Mouse (Mus musculus) gastrocnemius, postnatal 14 days (tissue): ENCODE results near the gene Csnk1g2. TPM values are rescaled to one million over a fixed set of nuclear protein-coding genes. Genes with fewer than 3 reads are reported as not detected.
"Not testable (repeated sequence)": the region's sequence is repeated elsewhere in the genome, so short reads cannot be mapped to it uniquely, and the experiment has no call there.

Experiments
- DNase-seq: peaks from one replicate; pipeline ENCODE4 v3.0.0; 2021; ENCODE audit warnings: mixed read lengths
- intact Hi-C: fragments of 180-260 bp; cut with DNase I; formaldehyde crosslinking; loops from one replicate; pipeline ENCODE4 v1.15.1; 2025; ENCODE audit warnings: low total_unique reads
- total RNA-seq, 2 experiments: library from RNA; stranded (reverse); gene quantifications; 2 replicates each; pipeline ENCODE4 v1.2.3; 2021

The Csnk1g2 gene
- total RNA-seq, 2 experiments from 2014 or later = 94.3 to 105 TPM

DNA sequence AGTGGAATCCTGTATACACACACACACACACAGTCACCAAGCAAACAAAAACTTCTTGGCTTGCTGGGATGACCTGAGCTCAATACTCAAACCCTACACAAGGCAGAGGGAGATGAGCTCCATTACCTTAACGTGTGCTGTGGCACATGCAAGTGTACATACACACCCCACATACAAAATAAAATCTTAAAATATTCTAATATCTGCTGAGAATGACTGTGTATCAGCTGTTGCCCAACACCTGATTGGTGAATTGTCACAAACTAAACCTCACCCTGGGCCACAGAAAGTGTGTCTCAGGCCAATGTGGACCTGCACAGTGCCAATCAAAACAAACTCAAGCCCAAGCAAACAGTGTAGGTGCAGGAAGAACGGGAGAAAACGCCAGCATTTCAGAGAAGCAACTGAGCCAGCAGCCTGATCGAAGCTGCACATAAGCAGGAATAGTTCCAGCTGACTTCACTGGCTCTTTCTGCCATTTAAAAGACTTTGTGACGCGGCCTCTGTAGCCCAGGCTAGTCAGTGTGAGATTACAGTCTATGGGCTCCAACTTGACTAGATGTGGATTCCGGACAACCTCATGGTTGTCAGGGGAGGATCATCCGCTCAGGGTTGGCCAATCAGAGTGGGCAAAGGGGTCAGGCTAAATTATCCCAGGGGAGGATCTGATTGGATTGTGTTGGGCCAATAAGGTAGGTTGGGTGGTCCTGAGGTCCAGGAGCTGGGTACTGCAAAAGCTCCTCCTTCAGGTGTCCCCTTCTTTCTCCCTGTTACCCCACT lies 3.0 kb upstream of the Csnk1g2 start:
- intact Hi-C loops = no loop called here

DNA sequence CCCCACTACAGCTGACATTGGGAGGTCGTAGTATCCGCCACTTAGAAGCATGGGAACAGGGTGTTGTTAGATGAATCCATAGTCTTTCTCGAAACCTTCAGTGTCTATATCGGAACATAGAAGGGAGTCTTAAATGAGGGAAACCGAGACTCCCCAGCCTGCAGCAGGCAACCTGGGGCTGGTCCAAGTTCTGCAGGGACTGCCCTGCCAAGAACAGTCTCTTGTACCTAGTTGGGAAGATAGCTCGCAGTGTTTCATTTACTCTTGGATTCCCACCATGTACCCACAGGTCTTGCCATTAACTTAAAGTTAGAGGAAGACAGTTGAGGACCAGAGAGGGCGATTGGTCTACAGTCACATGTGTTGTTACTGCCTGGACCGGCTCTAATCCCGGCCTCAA lies 2.3 kb upstream of the Csnk1g2 start:
- intact Hi-C loops = no loop called here

More for the DNA sequence above, 3.0 kb upstream of the Csnk1g2 start:
- DNase-seq = no peak

DNA sequence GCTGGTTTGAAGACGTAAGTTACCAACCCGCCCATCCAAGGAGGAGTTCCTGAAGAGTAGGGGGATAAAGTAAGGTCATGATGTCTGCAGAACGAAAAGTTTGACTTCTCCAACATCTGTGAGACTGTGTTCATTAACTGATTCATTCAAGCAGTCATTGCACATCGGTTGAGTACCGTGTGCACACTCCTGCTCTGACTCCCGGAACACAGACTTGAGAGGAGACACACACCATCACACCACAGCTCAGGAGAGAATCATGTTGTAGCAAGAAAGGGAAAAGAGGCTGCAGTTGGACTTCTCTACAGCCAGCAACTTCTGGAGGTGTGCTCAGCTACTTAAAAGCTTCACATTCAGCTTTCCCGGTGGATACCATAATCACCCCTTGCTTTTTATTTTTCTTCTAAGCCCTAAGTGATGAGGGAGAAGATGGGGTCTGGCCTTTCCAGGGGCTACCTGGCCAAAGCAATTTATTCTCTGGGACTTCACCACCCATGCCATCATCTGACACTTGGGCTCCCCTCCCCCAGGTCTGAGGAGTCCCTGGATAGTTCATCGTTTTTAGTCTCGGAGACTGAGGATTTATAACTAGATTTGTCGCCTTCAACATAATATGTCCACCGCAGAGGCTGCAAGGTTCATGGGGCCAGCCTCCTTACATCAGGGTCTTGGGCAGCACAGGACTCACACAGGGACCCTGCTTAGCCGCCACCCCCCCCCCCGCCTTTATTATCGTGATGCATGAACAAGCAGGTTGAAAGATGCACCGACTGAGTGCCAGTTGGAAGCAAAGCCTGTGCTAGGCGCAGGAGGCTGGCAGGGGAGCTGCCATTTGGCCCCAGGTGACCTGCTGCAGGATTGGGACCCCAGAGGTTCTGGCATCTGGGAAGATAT lies 1.6 kb upstream of the Csnk1g2 start:
- intact Hi-C loops = no loop called here
- no peak for DNase-seq

More for the DNA sequence above, 2.3 kb upstream of the Csnk1g2 start:
- DNase-seq = no peak

DNA sequence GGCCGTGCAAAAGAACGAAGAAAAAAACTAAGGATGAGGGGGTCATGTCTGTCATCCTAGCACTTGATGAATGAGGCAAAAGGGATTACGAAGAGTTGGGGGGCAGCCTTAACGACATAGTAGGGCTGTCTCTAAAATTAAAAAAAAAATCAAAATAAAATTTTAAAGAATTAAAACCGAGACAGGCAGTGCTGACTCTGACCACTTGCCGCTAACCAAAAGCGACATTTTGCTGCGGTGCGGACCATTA lies 1.0 kb upstream of the Csnk1g2 start:
- DNase-seq = no peak
- intact Hi-C loops = no loop called here

DNA sequence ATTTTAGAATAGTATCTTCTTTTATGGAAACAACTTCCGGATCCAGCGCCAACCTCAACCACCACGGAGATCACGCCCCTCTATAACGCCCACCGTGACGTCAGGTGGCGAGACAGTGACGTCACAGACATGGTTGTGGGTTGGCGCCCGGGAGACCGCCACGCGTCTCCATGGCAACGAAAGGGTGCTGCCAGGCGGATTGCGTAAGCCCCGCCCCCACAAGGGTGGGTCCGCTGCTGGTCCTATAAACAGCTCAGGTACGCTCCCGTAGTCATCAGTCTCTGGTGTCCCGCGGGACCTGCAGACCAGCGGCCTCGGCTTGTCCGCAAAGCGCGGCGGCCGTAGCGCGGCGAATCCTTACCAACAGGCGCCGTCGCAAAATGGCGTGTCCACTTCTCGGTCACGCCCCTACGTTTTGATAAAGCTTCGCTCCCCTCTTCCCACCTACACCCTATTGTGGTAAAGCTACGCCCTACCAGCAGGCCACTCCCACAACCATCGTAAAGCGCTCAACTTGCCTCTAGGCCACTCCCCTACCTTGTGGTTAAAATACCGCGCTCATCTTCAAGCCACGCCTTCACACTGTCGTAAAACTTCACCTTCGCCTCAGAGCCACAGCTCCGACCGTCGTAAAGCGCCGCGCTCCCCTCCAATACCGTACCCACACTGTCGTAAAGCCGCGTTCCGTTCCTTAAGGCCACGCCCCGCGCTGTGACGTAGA lies 538 bp upstream of the Csnk1g2 start:
- DNase-seq = peak; percentile 99
- intact Hi-C loops = no loop called here

DNA sequence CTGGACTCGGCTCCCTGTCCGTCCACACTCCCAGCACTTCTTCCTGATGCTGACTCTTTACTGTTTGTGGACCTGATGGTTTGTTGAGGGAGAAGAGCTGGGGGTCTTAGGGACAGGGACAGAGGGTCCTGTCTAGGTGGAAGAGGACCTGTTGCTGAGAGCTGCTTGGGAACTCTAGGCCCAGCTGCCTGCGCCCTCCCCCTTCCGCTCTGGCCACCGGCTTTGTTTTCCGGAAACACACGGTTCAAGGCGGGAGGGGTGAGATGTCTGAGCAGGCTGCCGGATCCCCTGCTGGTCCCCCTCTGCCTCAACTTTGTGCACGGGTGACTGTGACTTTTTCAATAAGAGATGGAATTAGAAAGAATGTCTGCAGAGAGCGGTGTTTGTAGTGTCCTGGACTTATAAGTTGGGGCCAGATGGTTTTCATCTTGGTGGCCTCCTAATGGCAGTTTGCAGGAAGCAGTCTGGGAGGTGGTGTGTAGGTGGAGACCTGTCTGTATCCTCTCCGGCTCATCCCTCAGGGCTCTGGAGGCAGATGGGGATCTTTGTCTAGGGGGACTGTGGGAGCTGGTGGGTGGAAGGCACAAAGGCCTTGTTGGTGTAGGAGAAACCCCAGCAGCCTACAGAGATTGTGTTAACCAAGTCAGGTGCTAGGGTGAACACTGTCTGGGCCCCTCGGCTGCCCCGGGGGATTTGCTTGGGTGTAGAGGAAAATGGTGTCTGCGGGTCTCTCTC lies 986 bp downstream of the Csnk1g2 start:
- intact Hi-C loops = no loop called here
- DNase-seq = peak; percentile 62

DNA sequence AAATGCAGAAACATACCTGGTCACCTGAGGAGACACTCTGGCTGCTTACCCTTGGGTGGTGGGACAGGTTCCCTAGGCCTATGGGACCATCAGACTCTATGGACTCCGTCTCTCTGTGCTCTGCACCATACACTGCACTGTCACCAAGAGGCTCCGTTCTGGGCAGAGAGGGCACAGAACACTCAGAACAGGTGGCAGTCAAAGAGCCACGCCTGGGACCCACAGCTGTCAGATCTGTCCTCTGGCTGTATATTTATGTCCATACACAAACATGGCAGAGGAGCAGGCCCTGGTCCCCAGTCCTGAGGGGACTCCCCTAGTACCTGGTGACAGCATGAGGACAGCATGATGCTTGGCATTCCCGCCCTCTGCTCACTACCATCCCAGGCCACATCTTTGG lies 3.1 kb downstream of the Csnk1g2 start:
- intact Hi-C loops = no loop called here
- DNase-seq = no peak

DNA sequence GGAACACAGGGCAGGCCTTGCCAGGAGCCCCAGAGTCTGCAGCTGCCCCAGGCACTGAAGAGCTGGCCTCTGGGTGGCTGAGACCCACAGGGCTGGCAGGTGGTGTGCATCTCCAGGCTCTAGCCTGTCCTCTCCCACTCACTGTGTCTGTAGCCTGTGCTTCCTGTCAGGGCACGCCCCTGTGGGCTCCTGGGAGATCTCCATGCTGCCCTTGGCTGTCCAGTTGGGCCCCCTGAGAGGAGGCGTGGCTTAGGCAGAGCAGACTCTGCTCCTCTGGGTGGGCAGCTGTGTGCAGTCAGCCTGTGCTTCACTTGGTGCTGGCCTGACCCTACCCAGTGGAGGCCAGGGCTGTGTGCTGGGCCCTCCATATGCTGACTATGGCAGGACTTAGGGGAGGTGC lies 5.0 kb downstream of the Csnk1g2 start:
- DNase-seq = peak; percentile 63
- intact Hi-C loops = no loop called here

DNA sequence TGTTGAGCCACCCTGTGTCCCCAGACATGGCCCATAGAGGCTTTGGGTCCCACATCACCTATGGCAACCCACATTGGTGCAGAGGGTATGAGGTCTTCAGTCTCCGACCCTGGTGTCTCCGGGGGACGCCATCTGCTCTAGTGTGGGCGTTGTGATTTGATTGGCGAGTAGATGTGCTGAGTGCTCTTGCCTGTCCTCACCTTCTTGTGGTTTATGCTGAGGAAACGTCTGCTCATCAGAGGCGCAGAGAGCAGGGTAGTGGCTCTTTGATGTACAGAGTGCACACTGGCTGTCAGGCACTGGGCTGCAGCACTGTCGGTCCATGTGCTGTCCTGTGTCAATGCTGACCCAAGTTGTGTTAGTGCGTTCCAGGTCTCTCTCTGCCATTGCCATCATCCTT lies 6.3 kb downstream of the Csnk1g2 start:
- DNase-seq = no peak
- intact Hi-C loops = no loop called here

DNA sequence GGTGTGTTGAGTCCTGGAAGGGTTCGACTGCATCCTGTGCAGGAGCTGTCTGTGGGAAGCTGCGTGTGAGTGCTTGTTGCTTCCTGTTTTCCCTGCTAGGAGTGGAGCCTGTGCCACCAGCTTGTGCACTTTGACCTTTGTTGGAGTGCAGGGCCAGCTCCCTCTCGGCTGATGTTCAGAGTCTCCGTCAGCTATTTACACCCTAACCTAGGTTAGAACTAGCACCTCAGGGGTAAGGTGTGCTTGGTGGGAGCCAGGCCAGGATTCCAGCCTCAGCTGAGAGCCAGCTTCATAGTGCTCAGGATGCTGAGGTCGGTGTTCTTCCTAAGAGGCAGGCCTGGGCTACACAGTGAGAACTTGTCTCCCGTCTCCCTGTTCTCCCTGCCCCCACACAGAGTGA lies 12.7 kb downstream of the Csnk1g2 start:
- intact Hi-C loops = no loop called here
- DNase-seq = no peak

DNA sequence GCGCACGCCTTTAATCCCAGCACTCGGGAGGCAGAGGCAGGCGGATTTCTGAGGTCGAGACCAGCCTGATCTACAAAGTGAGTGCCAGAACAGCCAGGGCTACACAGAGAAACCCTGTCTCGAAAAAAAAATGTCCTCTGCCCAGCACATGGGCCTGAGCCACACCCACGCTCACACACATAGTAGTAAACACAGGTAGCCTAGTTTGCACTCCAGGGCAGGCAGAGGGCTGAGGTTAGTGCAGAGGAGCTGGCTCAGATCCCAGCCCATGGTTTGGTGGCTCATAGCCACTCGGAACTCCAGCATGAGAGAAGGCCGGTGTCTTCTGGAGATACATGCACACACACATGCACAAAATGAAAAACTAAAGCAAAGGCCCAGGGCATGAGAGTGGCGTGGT lies 24.3 kb downstream of the Csnk1g2 start:
- intact Hi-C loops = no loop called here

DNA sequence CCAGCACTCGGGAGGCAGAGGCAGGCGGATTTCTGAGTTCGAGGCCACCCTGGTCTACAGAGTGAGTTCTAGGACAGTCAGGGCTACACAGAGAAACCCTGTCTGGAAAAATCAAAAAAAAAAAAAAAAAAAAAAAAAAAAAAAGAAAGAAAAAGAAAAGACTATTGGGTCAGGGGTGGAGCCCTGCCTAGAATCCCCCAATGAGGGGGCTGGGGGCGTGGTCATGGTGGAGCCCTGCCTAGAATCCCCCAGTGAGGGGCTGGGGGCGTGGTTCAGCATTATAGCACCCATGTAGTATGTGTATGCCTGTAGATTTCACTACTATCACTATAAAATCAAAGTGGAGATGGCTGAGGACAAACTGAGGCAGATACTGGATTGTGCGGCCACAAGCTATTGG lies 27.3 kb downstream of the Csnk1g2 start:
- intact Hi-C loops = loop anchor here (5.0 kb wide), 1 partner anchor 42 kb away; no protein-coding TSS in a partner anchor
- not testable (repeated sequence) for DNase-seq

More for the DNA sequence above, 24.3 kb downstream of the Csnk1g2 start:
- DNase-seq = no peak

DNA sequence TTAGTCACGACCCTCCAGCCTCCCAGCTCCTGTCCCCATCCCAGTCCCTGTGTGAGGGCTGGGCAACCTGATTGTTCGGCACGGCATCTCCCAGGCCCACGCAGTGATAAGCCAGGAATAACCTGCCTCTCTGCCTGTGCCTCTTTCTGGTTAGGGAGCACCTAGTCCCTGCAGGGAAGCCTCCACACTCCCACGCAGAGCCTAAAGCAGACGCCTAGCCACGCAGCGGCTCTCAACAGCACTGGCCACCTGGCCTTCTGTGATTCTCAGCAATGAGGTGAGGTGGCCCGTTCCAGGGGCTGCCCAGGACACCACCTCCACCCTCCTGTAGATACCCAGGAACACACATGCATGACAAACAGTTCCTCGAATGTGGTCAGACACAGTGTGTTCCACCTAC lies 27.8 kb downstream of the Csnk1g2 start:
- no peak for DNase-seq
- intact Hi-C loops = loop anchor here (5.0 kb wide), 1 partner anchor 42 kb away; no protein-coding TSS in a partner anchor

DNA sequence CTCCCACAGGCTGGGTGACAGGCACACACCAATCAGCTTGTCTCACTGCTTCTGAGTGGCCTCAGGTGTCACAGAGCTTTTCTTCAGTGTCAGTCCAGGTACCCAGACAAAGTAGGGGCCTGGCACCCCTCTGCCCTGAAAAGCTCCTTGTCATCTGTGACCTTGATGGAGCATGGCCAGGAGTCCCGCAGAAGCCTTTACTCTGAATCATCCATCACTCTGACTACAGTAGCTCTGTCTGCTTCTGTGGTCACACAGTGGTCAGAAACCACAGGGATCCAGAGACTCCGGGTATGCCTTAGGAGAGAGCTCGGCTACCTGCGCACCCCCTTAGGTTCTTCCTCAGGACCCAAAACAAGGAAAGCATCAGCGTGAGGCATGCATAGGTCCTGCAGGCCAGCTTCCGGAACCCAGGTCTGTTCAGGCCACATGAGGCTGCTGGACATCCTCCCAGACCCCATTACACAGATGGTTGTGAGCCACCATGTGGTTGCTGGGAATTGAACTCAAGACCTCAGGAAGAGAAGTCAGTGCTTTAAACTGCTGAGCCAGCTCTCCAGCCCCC lies 30.6 kb downstream of the Csnk1g2 start:
- intact Hi-C loops = loop anchor here (5.0 kb wide), 1 partner anchor 39 kb away; no protein-coding TSS in a partner anchor
- no peak for DNase-seq

DNA sequence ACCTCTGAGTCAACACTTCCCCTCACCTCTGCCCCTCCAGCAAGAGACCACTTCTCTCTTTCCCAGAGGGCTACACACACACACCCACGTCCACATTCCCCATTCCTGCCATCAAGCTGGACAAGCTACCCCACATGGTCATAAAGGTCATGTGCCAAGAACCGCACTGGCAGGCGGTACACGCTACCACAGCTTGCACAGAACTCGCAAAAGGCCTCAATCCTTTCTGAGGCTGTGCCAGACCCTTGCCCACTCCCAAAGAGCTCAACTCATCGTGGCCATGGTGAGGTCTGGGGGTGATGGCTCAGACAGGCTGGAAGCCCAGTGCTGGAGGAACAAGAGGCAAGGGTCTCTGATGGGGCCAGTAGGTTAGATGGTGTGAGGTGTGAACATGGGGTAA lies 32.2 kb downstream of the Csnk1g2 start:
- intact Hi-C loops = loop anchor here (5.0 kb wide), 1 partner anchor 37 kb away; no protein-coding TSS in a partner anchor
- DNase-seq = no peak

DNA sequence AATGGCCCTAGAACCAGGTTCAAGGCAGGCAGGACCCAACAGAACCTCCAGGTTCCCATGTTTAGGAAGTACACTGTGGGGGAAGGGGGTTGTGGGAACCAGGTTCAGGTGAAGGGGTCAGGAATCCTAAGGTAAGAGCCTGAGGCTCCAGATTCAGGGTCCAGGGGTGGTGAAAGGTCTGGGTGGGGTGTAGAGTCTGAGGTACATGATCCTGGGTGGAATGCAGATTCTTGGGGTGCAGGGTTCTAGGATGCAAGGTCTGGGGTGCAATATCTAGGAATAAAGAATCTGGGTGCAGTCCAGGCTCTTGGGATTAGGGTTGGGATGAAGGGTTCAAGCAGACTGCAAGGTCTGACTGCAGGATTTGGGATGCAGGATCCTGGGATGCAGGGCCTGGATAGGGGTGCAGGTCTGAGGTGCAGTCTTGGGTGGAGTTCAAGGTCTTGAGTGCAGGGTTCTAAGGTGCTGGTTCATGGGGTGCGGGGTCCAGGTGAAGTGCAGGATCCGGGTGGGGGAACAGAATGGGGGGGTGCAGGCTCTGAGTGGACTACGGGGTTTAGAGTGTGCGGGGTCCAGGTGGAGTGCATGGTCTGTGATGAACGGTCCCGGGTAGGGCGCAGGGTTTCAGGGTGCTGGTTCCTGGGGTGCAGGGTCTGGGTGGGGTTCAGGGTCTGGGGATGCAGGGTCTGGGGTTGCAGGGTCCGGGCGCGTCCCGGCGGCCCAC lies 32.9 kb downstream of the Csnk1g2 start:
- intact Hi-C loops = no loop called here

DNA sequence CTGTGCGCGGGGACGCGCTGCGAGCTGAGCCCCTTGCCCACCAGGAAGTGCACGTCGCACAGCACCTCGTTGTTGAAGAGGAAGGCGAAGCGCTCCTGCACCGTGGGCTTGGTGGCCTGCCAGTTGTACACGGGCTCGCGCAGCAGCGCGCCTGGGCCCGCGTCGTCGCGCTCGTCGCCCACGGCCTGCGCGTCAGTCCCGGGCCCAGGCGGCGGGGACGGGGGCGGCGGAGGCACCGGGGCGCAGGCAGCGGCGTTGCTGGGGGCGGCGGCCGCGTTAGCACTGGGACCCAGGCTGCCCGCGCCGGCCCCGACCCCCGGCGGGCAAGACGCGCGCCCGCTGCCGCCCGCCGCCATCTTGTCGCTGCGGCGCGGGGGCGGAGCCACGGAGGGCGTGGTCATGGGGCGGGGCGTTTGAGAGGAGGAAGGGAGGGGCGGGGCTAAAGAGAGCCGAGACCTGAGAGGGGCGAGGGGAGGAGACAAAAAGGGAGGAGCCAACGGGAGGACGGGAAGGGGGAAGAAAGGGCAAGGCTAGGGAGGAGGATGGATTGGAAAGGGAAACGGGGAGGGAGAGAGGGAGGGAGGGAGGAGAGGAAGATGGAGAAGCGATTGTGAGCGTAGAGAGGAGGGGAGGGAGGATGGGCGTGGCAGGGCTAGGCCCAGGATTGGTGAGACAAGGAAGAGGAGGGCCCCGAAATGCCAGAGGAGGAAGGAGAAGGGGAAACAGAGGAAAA lies 33.7 kb downstream of the Csnk1g2 start:
- intact Hi-C loops = no loop called here
- peak; percentile 98 for DNase-seq

More for the DNA sequence above, 32.9 kb downstream of the Csnk1g2 start:
- no peak for DNase-seq
